Comparison of ENCODE assay signal across 26 mouse cellular contexts in genomic region chr4:43205571-43205970, GRCm38 (mm10).
A peak's percentile ranks its signal among the peaks of the same experiment; 100 is the strongest.
DNase-seq lines count a peak whose midpoint lies in the region; ATAC-seq and TF ChIP-seq lines count a peak whose summit lies in the region.
"Had no signal": no experiment of that assay in that cellular context is flagged by ENCODE, and none has a peak within 500 bp of the region (broad histone marks: within the 10 kb centered on the region; RNA-seq: fewer than 3 reads in every experiment).

No protein-coding gene starts in this region.

- no peak overlapping the region for H3K4me3 ChIP-seq in forebrain, postnatal 0 days (ENCODE audit: low read depth, low read length)
- no peak overlapping the region for H3K4me3 ChIP-seq in forebrain, embryonic 11.5 days (ENCODE audit: low read depth, low read length)
- no peak overlapping the region for H3K4me3 ChIP-seq in midbrain, postnatal 0 days (ENCODE audit: low read depth, low read length)
- no peak overlapping the region for H3K4me3 ChIP-seq in midbrain, embryonic 13.5 days (replicated peaks)
- H3K4me3 ChIP-seq: embryonic facial prominence, embryonic 12.5 days; embryonic facial prominence, embryonic 15.5 days; gastrocnemius, adult 2 months; hindbrain, embryonic 13.5 days had no signal

- no peak for TF ChIP-seq CTCF in forebrain, postnatal 0 days (IDR thresholded peaks at IDR 0.05; ENCODE audit: low read depth)
- no peak for TF ChIP-seq CTCF in midbrain, postnatal 0 days (IDR thresholded peaks at IDR 0.05)

- no peaks in the 10 kb centered on the region for H3K36me3 ChIP-seq in forebrain, postnatal 0 days (ENCODE audit: insufficient read depth)
- H3K36me3 ChIP-seq in forebrain, embryonic 11.5 days (ENCODE audit: control insufficient read depth, insufficient read depth, low read length), result no peaks in the 10 kb centered on the region
- no peaks in the 10 kb centered on the region for H3K36me3 ChIP-seq in midbrain, postnatal 0 days (ENCODE audit: insufficient read depth, low read length)
- H3K36me3 ChIP-seq in midbrain, embryonic 13.5 days, result peaks cover 10% of the 10 kb centered on the region; the same call in 1 of the 2 replicates
- H3K36me3 ChIP-seq: embryonic facial prominence, embryonic 12.5 days; embryonic facial prominence, embryonic 15.5 days had no signal

- H3K27ac ChIP-seq in forebrain, postnatal 0 days (ENCODE audit: low read depth, low read length), result no peak overlapping the region
- H3K27ac ChIP-seq in forebrain, embryonic 11.5 days (ENCODE audit: low read depth, low read length), result no peak overlapping the region
- no peak overlapping the region for H3K27ac ChIP-seq in midbrain, postnatal 0 days (ENCODE audit: low read depth, low read length)
- H3K27ac ChIP-seq in midbrain, embryonic 13.5 days, result no peak overlapping the region
- H3K27ac ChIP-seq: embryonic facial prominence, embryonic 12.5 days; embryonic facial prominence, embryonic 15.5 days; gastrocnemius, adult 2 months; hindbrain, embryonic 13.5 days had no signal

- no peak for DNase-seq in forebrain, postnatal 0 days
- no peak for DNase-seq in forebrain, embryonic 11.5 days (ENCODE audit: low spot score)
- DNase-seq in midbrain, postnatal 0 days (ENCODE audit: low spot score), result peak; percentile 8
- DNase-seq in Muller cell, postnatal 12 days (ENCODE audit: inconsistent ontology term), result peak; percentile 54
- DNase-seq in brain, adult 2 months (ENCODE audit: low read depth, low spot score), result peak; percentile 68
- no peak for DNase-seq in spleen, postnatal 4 days (ENCODE audit: low spot score in 2 of 2)
- DNase-seq in cerebellum, adult 8-10 months, result no peak
- DNase-seq: adrenal gland, adult 8-10 months; adrenal gland, postnatal 36 days; cerebellum, adult 11-12 months; cerebellum, adult 9-10 months; cerebellum, postnatal 14 days; gastrocnemius, adult 2 months; gastrocnemius, postnatal 14 days; heart, adult 11 months had no signal

- WGBS in forebrain, postnatal 0 days, result 18% methylated on average over 4 of the region's 4 CpGs
- WGBS in forebrain, embryonic 11.5 days, result 33% methylated on average over 4 of the region's 4 CpGs
- WGBS in midbrain, postnatal 0 days, result 37% methylated on average over 4 of the region's 4 CpGs
- 44% methylated on average over 4 of the region's 4 CpGs for WGBS in midbrain, embryonic 13.5 days

- no peaks in the 10 kb centered on the region; the same call in 1 of the 2 replicates for H3K9me3 ChIP-seq in forebrain, postnatal 0 days (ENCODE audit: low read length)
- H3K9me3 ChIP-seq in forebrain, embryonic 11.5 days (ENCODE audit: control insufficient read depth, low read length), result no peaks in the 10 kb centered on the region
- peaks cover 5% of the 10 kb centered on the region; the same call in 1 of the 2 replicates for H3K9me3 ChIP-seq in midbrain, postnatal 0 days (ENCODE audit: low read length)
- no peaks in the 10 kb centered on the region for H3K9me3 ChIP-seq in midbrain, embryonic 13.5 days
- H3K9me3 ChIP-seq: embryonic facial prominence, embryonic 12.5 days; embryonic facial prominence, embryonic 15.5 days had no signal

- peak; percentile 30 for ATAC-seq in forebrain, postnatal 0 days
- no peak for ATAC-seq in forebrain, embryonic 11.5 days (replicated peaks; ENCODE audit: low FRiP score)
- no peak for ATAC-seq in midbrain, postnatal 0 days (ENCODE audit: low FRiP score)
- ATAC-seq in midbrain, embryonic 13.5 days, result no peak
- ATAC-seq: activated CD4-positive, CD25-positive, alpha-beta regulatory T cell, adult 4 months; CD4-positive, CD25-positive, alpha-beta regulatory T cell, adult 4 months; forebrain, embryonic 16.5 days; hindbrain, embryonic 16.5 days; inflammation-experienced regulatory T-cells, adult 6 months; intestine, embryonic 16.5 days had no signal

- H3K27me3 ChIP-seq in forebrain, postnatal 0 days (ENCODE audit: insufficient read depth, low read length), result no peaks in the 10 kb centered on the region
- H3K27me3 ChIP-seq in forebrain, embryonic 11.5 days (ENCODE audit: control insufficient read depth, insufficient read depth, low read length), result no peaks in the 10 kb centered on the region
- no peaks in the 10 kb centered on the region for H3K27me3 ChIP-seq in midbrain, postnatal 0 days (ENCODE audit: insufficient read depth, low read length)
- no peaks in the 10 kb centered on the region for H3K27me3 ChIP-seq in midbrain, embryonic 13.5 days
- H3K27me3 ChIP-seq: embryonic facial prominence, embryonic 12.5 days; embryonic facial prominence, embryonic 15.5 days; hindbrain, embryonic 13.5 days had no signal

- no peak overlapping the region for H3K9ac ChIP-seq in forebrain, postnatal 0 days
- no peak overlapping the region for H3K9ac ChIP-seq in forebrain, embryonic 11.5 days (ENCODE audit: low read length)
- no peak overlapping the region for H3K9ac ChIP-seq in midbrain, postnatal 0 days (replicated peaks; ENCODE audit: low read length, poor library complexity, severe bottlenecking)
- no peak overlapping the region for H3K9ac ChIP-seq in midbrain, embryonic 13.5 days (replicated peaks)
- H3K9ac ChIP-seq: embryonic facial prominence, embryonic 12.5 days; embryonic facial prominence, embryonic 15.5 days; hindbrain, embryonic 13.5 days had no signal

- H3K4me2 ChIP-seq in forebrain, postnatal 0 days (ENCODE audit: low read depth), result no peak overlapping the region
- H3K4me2 ChIP-seq in forebrain, embryonic 11.5 days (ENCODE audit: low read depth, low read length, severe bottlenecking), result no peak overlapping the region
- H3K4me2 ChIP-seq in midbrain, postnatal 0 days (ENCODE audit: low read depth, low read length, poor library complexity, severe bottlenecking), result no peak overlapping the region
- no peak overlapping the region for H3K4me2 ChIP-seq in midbrain, embryonic 13.5 days (replicated peaks)
- H3K4me2 ChIP-seq: embryonic facial prominence, embryonic 12.5 days; embryonic facial prominence, embryonic 15.5 days; heart, embryonic 11.5 days; hindbrain, embryonic 13.5 days had no signal

- H3K4me1 ChIP-seq in forebrain, postnatal 0 days (ENCODE audit: insufficient read depth), result 0 out of 2 replicates have a peak, but pooled peaks cover 14% of the 10 kb centered on the region
- peaks cover 9% of the 10 kb centered on the region for H3K4me1 ChIP-seq in forebrain, embryonic 11.5 days (replicated peaks; ENCODE audit: control insufficient read depth, insufficient read depth, low read length)
- peaks cover 2% of the 10 kb centered on the region; the same call in 1 of the 2 replicates for H3K4me1 ChIP-seq in midbrain, postnatal 0 days (ENCODE audit: insufficient read depth, low read length)
- peaks cover 17% of the 10 kb centered on the region for H3K4me1 ChIP-seq in midbrain, embryonic 13.5 days (replicated peaks)

Comparison
In these comparisons a context has a peak if more than half of its experiments do, and no peak if none do; other contexts are left out.
1. DNase-seq: peak in midbrain, postnatal 0 days (single experiment), Muller cell, postnatal 12 days (single experiment) and brain, adult 2 months (single experiment); none in forebrain, postnatal 0 days (single experiment), forebrain, embryonic 11.5 days (single experiment), spleen, postnatal 4 days (0 of 2) and cerebellum, adult 8-10 months (single experiment).